Mouse (Mus musculus) kidney, adult 2 months (tissue): ENCODE measurements around the gene Ahcyl2.

ENCODE experiments used
- CTCF ChIP-seq: fragments of 200-500 bp; conservative IDR thresholded peaks from 2 replicates; pipeline ENCODE4 v1.5.1; 2011; ENCODE audit warnings: low read depth, mild to moderate bottlenecking, control low read depth, low read length, moderate library complexity, mixed read lengths; ENCODE audit not compliant: insufficient read depth, insufficient read length
- POLR2A ChIP-seq: fragments of 200-500 bp; IDR thresholded peaks from one replicate; pipeline ENCODE4 v1.6.1; 2011; ENCODE audit warnings: low read depth, low read length, control low read depth

DNA sequence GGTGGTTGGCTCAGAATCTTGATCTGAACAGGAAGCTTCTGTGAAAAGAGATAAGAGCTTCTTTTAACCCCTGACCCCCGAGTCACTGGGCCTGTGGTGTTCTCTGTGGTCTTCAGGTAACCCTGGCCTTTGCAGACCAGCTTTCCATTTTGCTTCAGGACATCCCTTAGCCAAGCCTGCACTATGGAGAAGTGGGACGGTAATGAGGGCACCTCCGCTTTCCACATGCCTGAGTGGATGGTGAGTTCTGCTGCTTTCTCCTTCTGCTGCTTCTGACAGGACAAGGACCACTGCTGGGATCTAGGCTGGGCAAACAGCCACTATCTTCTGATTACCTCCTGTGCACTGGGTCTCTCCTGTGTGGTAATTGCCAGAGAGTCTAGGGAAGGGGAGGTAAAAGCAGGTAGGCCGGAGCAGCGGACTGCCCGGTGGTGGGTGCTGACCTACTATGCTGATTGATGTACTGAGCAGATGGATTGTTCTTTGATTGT, 86.1 kb downstream of the Ahcyl2 start:
- TF ChIP-seq POLR2A (no peak), CTCF (no peak)
